Mouse (Mus musculus): Measurements from ENCODE around the gene Otos. TPM values are rescaled to one million over a fixed set of nuclear protein-coding genes. Genes with fewer than 3 reads are reported as not detected.

Gene Otos
- polyA plus RNA-seq (2017; shearing (Covaris generic)): 0.94 TPM

GRCm38 (mm10) chr1:92648673-92649072, at the start of gene Otos:
Gene Otos (minus strand): TSS chr1:92648841.

GRCm38 (mm10) chr1:92641514-92642272, 6.9 kb downstream of the Otos start, which contains the start of gene Cops9:
Gene Cops9 (minus strand): TSS chr1:92641985.

GRCm38 (mm10) chr1:92617488-92617887, 31.2 kb downstream of the Otos start, which contains the start of gene Olfr12:
Gene Olfr12 (plus strand): TSS chr1:92617788.

DNA sequence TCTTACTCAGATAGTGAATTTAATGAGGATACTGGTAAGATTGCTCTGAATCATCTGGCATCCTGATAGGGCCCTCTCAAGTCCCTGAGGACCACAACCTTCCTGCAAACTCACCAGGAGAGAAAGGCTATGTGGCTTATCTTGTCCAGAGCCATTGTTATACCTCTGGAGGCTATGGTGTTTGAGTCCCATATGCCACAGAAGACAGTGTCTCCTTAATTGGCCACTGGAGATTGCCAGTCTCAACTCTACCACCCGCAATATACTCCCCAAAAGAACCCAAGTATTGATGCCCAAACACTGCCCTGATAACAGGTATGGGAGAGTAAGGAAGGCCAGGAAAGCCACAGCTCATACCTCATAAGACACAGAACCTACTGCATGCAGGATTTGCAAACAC, 43.2 kb downstream of the Otos start, which contains the start of gene Olfr1410:
Olfr1410 (plus strand) TSS at position 301 of the 400 bp plus-strand sequence.

Other genes with a start within 250 kb of the Otos start
- 141 TPM for gene Ndufa10, start 175.0 kb downstream of the Otos start, polyA plus RNA-seq (2017; shearing (Covaris generic))
- gene Olfr1416, start 163.7 kb downstream of the Otos start, polyA plus RNA-seq (2017; shearing (Covaris generic)): not detected
- gene Olfr1415, start 152.7 kb downstream of the Otos start, polyA plus RNA-seq (2017; shearing (Covaris generic)): not detected
- gene Olfr1414, start 130.2 kb downstream of the Otos start, polyA plus RNA-seq (2017; shearing (Covaris generic)): not detected
- gene Olfr1413, start 77.5 kb downstream of the Otos start, polyA plus RNA-seq (2017; shearing (Covaris generic)): not detected
- gene Olfr1412, start 63.1 kb downstream of the Otos start, polyA plus RNA-seq (2017; shearing (Covaris generic)): not detected
- gene Olfr1411, start 54.4 kb downstream of the Otos start, polyA plus RNA-seq (2017; shearing (Covaris generic)): not detected
- gene Olfr1410, start 43.1 kb downstream of the Otos start, polyA plus RNA-seq (2017; shearing (Covaris generic)): not detected
- gene Olfr12, start 31.1 kb downstream of the Otos start, polyA plus RNA-seq (2017; shearing (Covaris generic)): not detected
- gene Cops9, start 6.9 kb downstream of the Otos start, polyA plus RNA-seq (2017; shearing (Covaris generic)): 136 TPM
- 15.8 TPM for gene Gpc1, start 182.8 kb upstream of the Otos start, polyA plus RNA-seq (2017; shearing (Covaris generic))